Mouse (Mus musculus): ENCODE data around the gene Exoc6.

Gene Exoc6

DNA sequence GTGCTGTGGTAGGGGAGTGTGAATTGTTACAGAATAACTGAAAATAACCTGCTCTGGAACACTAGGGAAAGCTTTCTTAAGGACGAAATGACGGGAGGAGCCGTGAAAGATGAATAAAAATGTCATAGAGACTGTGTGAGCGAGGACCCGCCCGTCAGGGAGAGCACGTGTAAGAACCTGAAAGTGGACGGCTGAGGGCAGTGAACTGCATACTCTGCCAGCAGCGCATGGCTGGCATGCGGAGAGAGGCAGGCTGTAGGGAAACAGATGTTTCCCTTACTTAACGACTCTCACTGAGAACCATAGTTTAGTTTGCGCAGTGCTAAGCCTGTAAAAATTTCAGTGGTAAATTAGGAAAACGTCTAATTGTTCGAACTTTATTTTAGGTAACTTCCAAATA, 35.0 kb downstream of the Exoc6 start:
- DNase-seq = no peak

DNA sequence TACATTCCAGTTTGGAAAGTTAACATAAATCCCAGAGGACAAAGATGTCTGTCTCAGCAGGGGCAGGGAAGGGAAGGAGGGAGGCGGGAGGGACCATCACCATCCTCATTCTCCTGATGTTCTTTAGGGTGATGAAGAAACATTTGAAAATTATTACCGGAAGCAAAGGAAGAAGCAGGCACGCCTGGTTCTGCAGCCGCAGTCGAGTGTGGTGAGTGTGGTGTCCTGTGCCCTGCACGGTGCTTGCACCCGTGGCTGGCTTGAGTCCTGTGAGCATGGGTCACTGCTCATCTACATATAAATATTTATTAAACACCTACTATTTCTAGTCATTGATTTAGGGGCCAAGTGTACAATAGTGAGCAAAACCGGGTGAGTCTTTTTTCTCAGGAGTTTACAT, 35.5 kb downstream of the Exoc6 start:
- DNase-seq = no peak

DNA sequence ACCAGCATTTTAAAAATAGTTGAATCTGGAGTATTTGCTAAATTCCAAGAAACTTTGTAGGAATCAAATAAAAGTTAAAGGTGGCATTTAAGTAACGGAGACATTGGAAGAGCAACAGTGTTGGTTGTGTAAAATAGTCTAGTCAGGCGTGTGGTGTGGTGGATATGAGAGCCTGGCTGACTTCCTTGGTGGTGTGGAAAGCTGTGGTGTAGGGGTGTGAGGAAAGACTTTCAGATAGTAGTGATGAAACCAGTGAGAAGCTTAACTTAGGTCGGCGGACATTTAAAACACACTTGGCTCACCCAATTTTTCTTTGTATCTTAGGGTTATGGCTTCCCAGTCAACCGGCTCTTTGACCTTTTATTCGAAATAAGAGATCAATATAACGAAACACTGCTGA, 40.3 kb downstream of the Exoc6 start:
- no peak for DNase-seq

DNA sequence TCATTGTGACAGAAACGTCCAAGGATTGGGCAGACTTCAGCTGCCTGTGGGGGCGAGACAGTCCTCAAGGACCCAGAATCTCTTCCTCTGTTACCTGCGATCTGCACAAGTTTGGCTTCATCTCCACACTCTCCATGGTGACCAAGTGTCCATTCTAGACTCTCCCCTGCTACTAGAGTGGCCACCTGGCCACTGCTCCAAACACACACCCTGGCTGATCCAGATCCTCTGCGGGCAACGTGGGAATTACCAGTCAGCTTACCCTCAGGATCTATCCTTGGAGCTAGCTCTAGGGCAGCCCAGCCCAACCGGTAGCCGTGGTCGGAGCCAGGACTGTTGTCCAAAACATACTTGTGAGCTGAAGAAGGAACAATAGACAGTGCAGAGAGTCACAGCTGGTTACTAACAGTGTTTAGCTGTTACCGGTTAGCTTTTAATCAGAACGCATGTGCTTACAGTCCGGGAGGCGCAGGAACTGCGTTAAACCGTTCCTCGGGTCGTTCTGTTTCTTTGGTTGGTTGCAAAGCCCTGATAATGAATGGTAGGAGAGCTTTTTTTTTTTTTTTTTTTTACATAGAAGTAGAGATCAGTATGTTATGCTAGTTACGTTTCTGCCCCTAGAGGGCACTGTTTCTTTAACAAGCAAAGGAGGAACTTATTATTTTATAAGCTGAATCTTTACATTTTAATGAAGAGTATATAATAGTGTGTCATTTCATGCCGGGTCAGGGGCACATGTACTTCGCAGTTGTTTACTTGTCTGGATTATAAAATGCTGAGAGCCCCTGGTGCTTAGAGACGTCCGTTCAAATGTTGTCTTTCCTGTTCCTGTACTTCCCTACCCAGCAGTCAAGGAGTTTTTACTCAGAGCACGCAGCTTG, 52.0 kb downstream of the Exoc6 start:
- DNase-seq = no peak

DNA sequence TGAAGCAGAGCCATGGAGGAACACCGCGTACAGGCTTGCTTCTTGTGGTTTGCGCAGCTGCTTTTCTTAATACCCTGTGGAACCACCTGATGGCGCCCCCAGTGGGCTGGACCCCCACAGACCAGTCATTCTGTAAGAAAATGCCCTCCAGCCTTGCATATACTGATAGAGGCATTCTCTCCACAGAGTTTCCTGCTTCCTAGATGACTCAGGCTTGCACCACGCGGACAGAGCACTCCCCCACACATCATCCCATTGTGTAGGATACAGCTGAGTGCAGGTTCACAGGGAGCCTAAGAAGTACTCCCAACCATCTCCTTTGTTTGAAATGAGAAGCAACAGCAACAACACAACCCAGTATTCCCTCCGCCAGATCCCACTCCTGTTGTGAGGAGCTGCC, 59.8 kb downstream of the Exoc6 start:
- DNase-seq = no peak

DNA sequence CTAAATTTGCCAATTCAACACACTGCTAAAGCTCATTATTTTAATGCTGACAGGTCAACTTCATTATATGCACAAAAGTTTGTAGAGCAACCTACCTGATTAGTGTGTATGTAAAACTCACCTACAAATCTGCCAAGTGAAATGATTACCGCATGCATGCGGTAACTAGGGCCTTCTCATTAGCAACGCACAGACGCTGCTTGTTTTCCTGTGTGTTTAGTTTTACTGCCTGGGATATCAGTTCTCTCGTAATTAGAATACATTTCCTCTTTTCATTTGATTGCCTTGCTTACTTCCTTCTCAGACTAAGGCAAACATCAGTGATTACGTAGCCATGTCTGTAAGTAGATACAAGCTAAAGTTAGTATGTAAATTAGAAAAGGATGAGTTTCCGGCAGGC, 62.7 kb downstream of the Exoc6 start:
- DNase-seq = no peak

DNA sequence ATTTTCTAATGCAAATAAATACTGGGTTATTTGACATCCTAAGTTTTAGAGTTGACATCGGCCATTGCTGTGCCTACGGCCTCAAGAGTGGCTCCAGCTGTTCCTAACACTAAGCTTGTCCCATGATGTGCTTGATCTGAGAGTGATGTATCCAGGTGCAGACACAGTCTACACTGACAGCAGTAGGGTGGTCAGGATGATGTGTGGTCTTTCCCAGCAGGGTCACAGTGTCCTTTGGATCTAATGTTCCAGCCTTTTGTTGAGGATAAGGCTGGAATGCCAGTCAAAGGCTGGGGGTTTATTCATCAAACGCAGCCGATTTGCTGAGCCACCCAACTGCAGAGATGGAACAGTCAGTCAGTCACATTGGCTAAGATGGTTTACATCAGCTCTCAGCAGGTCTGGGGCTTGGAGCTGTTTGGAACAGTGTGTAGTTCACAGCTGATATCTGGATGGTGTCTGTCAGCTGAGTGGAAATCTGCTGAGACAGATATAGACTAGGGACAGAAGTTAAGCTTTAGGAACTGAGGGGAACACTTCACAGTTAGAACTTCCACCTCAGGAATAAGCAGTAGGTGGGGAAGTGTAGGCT, 64.9 kb downstream of the Exoc6 start:
- DNase-seq = no peak

DNA sequence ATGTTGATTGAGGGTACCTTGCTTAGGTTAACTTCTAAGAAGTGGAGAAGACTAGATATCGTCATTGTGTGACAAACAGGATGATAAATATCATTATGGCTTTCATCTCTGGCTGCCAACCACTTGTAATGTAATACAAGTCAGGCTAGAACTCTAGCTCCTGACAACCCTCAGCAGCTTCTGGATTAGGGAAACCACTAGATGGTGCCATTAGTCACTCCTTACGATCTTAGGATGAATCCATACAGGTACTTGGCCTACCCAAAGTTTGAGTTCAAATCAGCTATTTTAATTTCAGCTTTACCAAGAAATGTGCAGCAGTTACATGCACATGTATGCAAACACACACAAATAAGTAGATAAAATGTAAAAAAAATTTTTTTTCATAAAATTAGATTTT, 97.8 kb downstream of the Exoc6 start:
- no peak for DNase-seq

DNA sequence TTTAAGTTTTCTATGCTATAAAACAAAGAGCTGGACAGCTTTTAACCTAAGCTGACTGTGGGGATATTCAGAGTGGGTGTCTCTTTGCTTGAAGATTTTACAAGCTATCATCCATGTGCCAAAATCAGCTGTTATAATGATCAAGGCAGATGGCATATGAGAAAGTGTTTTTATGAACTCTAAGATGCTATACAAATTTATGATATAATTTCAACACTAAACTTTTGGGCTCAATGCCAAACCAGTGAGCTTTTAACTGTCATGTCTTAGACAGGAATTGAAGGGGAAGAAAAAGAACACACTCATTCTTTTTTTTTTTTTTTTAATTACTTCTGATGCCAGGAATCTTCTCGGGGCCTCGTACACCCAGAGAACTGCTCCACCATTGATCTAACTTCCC, 100.3 kb downstream of the Exoc6 start:
- DNase-seq = no peak

DNA sequence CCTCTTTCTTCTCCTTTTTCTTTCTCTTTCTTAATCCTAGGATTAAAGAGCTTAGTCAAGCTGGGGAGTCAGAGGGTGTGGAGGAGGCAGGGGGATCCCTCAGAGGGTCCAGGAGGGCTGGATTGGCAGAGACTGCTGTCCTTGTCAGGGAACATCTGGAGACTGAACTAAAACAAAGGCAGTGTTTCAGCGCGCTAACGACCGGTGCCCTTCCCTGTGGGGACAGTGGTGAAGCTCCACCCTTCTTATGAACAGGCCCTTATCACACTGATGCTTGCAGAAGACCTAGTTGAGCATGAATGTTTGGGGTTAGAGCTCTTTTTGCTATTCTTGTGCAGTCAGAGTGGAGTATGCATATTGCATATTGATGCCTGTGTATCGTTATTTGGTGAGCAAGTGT, 103.8 kb downstream of the Exoc6 start:
- DNase-seq = no peak

DNA sequence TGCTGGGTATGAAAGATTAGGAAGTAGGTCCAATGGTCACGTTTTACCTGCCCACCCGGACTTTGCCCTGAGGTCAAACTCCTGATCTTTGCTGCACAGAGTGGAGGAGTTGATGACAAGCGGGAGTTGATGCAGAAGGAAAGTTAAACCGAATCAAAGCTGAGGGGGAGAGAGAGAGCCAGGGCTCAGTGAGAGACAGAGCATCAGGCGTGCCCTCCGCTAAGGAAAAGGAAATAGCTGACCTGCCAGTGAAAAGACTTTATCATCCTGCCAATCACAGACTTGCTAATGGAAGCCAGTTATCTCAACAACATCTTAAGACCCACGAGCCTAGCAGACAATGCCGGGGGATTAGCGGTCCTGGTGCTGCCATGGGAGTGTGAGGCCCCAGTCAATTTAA, 106.2 kb downstream of the Exoc6 start:
- no peak for DNase-seq

DNA sequence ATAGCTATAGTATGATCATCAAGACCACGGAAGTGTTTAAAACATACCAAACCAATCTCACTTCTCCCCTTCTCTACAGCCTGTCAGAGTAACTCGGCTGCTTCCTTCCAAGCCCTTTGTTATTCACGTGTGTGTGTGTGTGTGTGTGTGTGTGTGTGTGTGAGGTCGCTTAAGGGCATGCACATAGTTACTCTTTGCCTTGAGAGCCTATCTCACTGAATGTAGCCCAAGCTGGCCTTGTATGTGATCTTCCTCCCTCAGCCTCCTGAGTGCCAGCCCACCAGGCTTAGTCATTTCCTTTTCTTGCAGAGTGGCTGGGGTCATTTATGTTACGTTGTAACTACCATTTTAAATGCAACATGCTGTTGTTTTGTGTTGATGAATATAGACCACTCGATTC, 115.0 kb downstream of the Exoc6 start:
- no peak for DNase-seq

DNA sequence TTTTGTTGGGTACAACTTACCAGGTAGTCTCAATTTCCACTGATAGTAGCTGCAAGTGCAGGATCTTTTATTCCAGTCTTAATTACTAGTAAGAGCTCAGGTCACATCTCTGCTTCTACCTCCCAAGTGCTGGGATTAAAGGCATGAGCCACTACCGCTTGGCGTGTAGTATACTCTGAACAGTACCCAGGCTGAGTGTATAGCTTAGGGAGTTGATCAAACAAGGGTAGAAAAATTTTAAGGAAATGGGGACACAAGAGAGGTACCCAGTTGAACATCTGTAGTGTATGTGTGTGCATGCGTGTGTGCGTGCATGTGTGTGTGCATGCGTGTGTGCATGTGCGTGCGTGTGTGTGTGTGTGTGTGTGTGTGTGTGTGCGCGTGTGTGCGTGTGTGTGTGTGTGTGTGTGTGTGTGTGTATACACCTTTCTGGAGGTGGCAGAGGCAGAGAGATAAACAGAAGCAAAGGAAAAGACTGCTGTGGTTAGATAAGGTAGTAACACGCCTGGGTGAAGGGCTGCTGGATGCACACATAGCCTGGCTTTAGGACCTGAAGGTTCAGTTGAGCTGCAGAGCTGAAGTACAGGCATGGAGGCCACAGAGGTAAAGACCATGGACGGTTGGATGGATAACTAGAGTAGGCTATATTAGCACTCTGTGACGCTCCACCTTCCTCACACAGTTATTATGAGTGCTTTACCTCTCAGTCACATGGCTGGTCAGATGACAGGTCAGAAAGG, 117.8 kb downstream of the Exoc6 start:
- DNase-seq = no peak

DNA sequence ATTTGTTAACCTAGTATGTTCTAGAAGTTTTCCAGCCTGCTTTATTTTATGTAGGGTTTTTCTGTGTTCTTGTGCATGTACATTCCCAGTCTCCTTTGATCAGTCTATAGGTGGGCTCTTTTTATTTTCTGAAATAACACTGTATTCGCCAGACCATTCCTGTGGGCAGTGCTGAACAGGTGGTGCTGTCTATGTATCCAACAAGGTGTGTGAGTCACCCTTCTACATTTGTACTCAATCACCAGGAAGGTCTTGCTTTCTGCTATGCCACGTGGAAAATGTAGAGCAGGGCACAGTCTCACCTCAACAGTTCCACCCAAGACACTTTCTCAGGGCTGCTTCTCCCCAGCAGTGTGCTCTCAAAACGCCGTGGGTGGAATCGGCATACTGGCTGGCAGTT, 118.4 kb downstream of the Exoc6 start:
- DNase-seq = no peak

DNA sequence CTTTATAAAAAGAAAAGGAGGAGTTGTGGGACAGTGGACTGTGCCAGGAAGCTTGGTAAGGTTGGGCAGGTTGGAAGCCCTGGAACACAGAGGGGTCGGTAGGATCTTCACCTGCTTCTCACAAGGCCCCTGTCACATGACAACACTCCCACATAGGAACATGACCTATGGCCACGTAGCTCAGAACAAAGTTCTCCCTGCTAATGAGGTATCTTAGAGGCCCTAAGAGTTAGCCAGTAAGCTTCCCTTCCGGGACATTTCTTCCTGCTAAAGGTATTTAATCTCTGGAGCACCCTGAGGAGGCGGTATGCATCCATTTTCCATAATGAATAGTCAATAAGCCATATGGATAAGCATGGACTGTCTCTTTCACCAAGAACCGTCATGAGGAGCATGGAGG, 119.3 kb downstream of the Exoc6 start:
- no peak for DNase-seq

DNA sequence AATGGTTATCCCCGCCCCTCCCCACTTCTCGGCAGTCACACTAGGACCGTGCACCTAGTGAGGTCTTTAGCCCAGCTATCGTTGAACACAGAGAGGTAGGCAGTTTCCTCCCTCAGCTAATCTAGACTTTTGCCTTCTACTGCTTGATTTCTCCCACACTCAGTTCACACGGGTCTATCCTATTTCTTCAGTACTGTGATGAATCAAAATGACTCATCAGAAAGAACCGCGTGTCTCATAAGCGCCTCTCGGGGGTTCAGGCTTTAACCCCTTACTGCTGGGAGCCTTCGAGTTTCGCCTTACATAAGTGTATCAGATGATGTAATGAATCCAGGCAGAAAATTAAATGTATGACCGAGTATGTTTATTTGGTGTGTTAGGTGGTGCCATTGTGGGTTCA, 123.2 kb downstream of the Exoc6 start:
- no peak for DNase-seq

DNA sequence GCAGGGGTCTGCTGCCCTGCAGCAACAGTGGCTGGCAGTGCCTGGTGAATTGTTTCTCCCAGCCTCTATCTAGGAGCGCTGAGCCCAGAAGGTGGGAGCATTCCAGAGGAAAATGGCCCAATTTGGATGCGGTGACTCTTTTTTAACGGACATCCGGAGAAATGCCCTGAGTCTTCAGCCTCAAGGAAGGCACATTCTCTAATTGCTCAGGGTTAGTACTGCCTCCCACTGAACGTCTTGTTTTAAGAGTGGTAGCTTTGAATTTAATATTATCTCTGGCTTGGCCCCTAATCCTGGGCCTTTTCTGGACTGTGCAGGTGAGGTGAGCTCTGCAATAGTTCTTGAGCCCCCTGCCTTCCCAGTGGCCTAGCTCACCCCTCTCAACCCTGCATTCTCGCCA, 135.1 kb downstream of the Exoc6 start, which contains the start of gene Cyp26c1:
Gene Cyp26c1, plus strand, starts transcription at position 301 of the 400 bp plus-strand sequence.
- no peak for DNase-seq

DNA sequence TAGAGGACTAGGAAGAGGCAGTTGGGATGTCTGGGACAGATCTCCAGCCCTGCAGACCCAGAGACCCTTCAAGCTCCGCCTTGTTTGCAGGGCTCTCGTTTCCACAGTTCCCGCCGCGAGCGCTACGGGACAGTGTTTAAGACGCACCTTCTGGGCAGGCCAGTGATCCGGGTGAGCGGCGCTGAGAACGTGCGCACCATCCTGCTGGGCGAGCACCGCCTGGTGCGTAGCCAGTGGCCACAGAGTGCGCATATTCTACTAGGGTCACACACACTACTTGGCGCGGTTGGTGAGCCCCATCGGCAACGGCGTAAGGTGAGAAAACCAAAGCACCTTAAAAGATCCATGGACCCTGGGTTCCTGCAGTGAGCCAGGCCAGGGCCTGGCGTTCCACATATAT, 136.1 kb downstream of the Exoc6 start:
- DNase-seq = no peak

DNA sequence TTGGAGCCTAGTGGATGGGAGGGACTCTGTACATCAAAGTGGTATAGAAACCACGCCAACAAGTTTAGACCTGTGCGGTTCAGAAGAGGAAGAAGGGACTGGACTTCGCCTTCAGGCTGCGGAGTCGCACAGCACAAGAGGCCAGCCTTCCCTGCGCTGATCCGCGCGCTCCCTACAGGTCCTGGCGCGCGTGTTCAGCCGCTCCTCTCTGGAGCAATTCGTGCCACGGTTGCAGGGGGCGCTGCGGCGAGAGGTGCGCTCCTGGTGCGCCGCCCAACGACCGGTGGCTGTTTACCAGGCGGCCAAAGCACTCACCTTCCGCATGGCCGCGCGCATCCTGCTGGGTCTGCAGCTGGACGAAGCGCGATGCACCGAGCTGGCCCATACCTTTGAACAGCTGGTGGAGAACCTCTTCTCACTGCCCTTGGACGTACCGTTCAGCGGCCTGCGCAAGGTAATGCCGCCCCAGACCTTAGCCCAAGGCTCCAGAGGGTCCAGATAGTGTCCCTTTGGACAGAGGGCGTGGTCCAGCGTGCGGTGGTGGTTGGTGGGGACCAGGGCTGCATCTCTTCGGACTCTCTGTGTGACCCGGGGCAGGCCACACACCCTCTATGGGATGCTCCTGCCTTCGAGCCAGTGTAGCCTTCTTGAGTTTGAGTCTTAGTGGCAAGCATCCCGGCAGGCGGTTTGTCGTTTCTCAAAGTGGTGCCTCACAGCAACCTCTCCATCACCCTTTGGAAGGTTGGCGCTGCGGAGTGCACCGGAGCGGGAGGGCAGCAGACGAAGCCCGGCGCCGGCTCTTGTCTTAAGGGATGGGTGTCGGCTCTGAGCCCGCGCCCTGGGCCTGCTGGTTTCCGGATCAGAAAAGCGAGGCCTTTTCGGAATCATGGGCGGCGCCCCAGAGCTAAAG, 137.0 kb downstream of the Exoc6 start:
- no peak for DNase-seq

DNA sequence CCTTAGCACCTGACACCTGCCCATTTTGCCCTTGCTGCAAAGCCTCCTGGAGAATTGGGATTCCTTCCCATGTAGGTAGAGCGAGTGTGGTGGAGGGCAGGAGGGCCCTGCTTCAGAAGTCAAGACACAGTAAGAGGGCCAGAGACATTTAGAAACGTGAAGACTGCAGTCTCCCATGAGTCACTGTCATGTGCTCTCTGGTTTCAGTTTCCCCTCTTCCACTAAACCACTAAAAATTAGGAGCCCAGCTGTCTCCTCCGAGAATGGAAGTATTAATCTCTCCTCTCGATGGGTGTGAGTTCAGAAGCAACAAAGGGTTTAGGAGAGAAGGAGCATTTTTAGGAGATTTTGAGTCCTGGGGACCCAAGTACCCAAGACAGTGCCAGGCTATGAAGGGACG, 139.3 kb downstream of the Exoc6 start:
- no peak for DNase-seq

DNA sequence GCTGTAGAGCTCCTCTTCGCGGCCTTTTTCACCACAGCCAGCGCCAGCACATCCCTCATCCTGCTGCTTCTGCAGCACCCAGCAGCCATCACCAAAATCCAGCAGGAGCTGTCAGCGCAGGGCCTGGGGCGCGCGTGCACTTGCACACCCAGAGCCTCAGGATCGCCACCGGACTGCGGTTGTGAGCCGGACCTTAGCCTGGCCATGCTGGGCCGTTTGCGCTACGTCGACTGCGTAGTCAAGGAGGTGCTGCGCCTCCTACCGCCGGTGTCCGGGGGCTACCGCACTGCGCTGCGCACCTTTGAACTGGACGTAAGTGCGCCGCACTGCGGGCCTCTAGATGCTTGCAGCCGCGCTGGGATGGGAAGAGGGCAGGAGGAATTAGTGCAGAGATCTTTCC, 140.5 kb downstream of the Exoc6 start:
- no peak for DNase-seq

DNA sequence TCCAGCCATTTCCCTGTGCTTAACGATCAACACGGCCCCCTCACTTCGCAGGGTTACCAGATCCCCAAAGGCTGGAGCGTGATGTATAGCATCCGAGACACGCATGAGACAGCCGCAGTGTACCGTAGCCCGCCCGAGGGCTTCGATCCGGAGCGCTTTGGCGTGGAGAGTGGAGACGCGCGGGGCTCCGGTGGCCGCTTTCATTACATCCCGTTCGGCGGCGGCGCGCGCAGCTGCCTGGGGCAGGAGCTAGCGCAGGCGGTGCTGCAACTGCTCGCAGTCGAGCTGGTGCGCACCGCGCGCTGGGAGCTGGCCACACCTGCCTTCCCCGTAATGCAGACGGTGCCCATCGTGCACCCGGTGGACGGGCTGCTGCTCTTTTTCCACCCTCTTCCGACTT, 142.7 kb downstream of the Exoc6 start:
- peak; percentile 61 for DNase-seq

DNA sequence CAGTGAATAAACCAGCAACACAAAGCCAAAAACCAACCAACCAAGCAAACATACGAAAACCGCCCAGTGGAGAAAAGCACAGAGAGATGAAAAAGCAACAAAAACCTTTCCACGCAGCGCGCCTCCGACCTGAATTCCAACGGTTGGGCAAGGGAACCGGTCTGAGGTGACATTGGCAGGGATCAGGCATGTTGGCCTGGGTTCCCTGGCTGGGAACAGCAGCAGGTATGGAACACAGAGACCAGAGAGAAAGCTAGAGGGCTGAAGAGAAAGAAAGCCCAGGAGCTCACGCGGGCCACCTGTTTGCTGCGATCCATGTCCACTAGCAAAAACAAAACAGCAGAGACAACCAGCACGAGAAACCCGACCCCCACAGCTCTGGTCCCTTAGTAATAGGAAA, 144.9 kb downstream of the Exoc6 start:
- no peak for DNase-seq
